Mouse (Mus musculus) C2C12 (cell line): ENCODE data around the gene Dcps. TPM values are rescaled to one million over a fixed set of nuclear protein-coding genes. Genes with fewer than 3 reads are reported as not detected.

Experiments
- H3K27me3 ChIP-seq: one replicate; pipeline ENCODE4 v1.6.1; 2011; ENCODE audit not compliant: control insufficient read depth, insufficient read depth, insufficient read length
- H3K36me3 ChIP-seq: one replicate; pipeline ENCODE4 v1.6.1; 2011; ENCODE audit not compliant: control insufficient read depth, insufficient read depth
- H3K4me3 ChIP-seq: one replicate; pipeline ENCODE4 v1.5.1; 2011; ENCODE audit warnings: mild to moderate bottlenecking, control low read depth; ENCODE audit not compliant: poor library complexity, insufficient read depth, severe bottlenecking
- H3K79me2 ChIP-seq: one replicate; pipeline ENCODE4 v1.6.1; 2011; ENCODE audit not compliant: control insufficient read depth, insufficient read depth
- H3K79me3 ChIP-seq: one replicate; pipeline ENCODE4 v1.6.1; 2011; ENCODE audit warnings: low read depth, control low read depth
- H3ac ChIP-seq: one replicate; pipeline ENCODE3; 2011; ENCODE audit warnings: low read depth; ENCODE audit not compliant: control insufficient read depth, insufficient read length
- CEBPB ChIP-seq: IDR thresholded peaks from one replicate; pipeline ENCODE4 v1.6.1; 2011; ENCODE audit warnings: low read depth, mild to moderate bottlenecking, control low read depth, moderate library complexity
- CTCF ChIP-seq: IDR thresholded peaks from one replicate; pipeline ENCODE4 v1.5.1; 2011; ENCODE audit not compliant: control insufficient read depth, insufficient read depth, insufficient read length
- FOSL1 ChIP-seq: IDR thresholded peaks from one replicate; pipeline ENCODE4 v1.8.0; 2011; ENCODE audit warnings: mild to moderate bottlenecking, low read length; ENCODE audit not compliant: poor library complexity, insufficient read depth, severe bottlenecking
- MAX ChIP-seq: IDR thresholded peaks from one replicate; pipeline ENCODE4 v1.6.1; 2011; ENCODE audit warnings: mild to moderate bottlenecking, control low read depth
- MYOD1 ChIP-seq: IDR thresholded peaks from one replicate; pipeline ENCODE4 v1.6.1; 2011; ENCODE audit warnings: low read depth; ENCODE audit not compliant: control insufficient read depth, insufficient read length
- MYOG ChIP-seq: IDR thresholded peaks from one replicate; pipeline ENCODE4 v1.6.1; 2011; ENCODE audit not compliant: control insufficient read depth, insufficient read length; ENCODE audit errors: extremely low read depth
- USF1 ChIP-seq: IDR thresholded peaks from one replicate; pipeline ENCODE4 v1.6.1; 2011; ENCODE audit warnings: low read depth, mild to moderate bottlenecking, control low read depth, moderate library complexity
- long read RNA-seq, 2 experiments: library from polyadenylated mRNA; unstranded; transcript quantifications; one replicate each; pipeline ENCODE4 v2.0.0; 2019 to 2020
- polyA plus RNA-seq: library from polyadenylated mRNA; unstranded; fragments of >200 nt; fragmentation: generic; extraction: Trizol; gene quantifications from one replicate; pipeline ENCODE4 v1.2.1, GENCODE M21; 2012; ENCODE audit warnings: missing spikeins

Gene Dcps
- 74.7 TPM for polyA plus RNA-seq
- long read RNA-seq, experiment 1, transcript Dcps-201 (6 exons, 1,274 nt), result major isoform, 48 of 52 reads
- long read RNA-seq, experiment 1, partial matches to known transcripts, result 3 of 52 reads
- long read RNA-seq, experiment 1, other reads (novel, unspliced or antisense), result 1 of 52 reads
- long read RNA-seq, experiment 2, transcript Dcps-201 (6 exons, 1,274 nt), result major isoform, 79 of 81 reads
- long read RNA-seq, experiment 2, partial matches to known transcripts, result 0 of 81 reads
- long read RNA-seq, experiment 2, other reads (novel, unspliced or antisense), result 2 of 81 reads

- H3K36me3 ChIP-seq, result no peaks in the 10 kb centered on the region
- peaks cover 8% of the 10 kb centered on the region for H3K79me3 ChIP-seq
- H3K27me3 ChIP-seq, result no peaks in the 10 kb centered on the region
- H3K79me2 ChIP-seq, result peaks cover 25% of the 10 kb centered on the region
- no peak for TF ChIP-seq MAX
- TF ChIP-seq USF1, result peak; percentile 16
- H3ac ChIP-seq, result peak within 1 kb of the TSS; percentile 78
- H3K4me3 ChIP-seq, result peak within 1 kb of the TSS; percentile 53
These were observed at the start of gene Dcps for GRCm38 (mm10) chr9:35175251-35176123. Gene Dcps, minus strand, starts transcription at chr9:35176061.

- TF ChIP-seq CTCF (no peak), MAX (no peak), MYOG (no peak), USF1 (no peak), MYOD1 (no peak), CEBPB (no peak), FOSL1 (no peak)
- Histone ChIP-seq H3K4me3 (no peak overlapping the region), H3K79me2 (no peaks in the 10 kb centered on the region), H3ac (no peak overlapping the region), H3K79me3 (no peaks in the 10 kb centered on the region), H3K27me3 (no peaks in the 10 kb centered on the region), H3K36me3 (peaks cover 30% of the 10 kb centered on the region)
These were observed 47.6 kb upstream of the Dcps start for GRCm38 (mm10) chr9:35223466-35223865.

GRCm38 (mm10) chr9:35217963-35218362 lies 42.1 kb upstream of the Dcps start:
- peaks cover under 1% of the 10 kb centered on the region for H3K79me3 ChIP-seq
- peaks cover 7% of the 10 kb centered on the region for H3K79me2 ChIP-seq
- H3K27me3 ChIP-seq, result no peaks in the 10 kb centered on the region
- no peak overlapping the region for H3ac ChIP-seq
- H3K4me3 ChIP-seq, result no peak overlapping the region
- peaks cover 72% of the 10 kb centered on the region for H3K36me3 ChIP-seq
- no peak for TF ChIP-seq MYOG
- TF ChIP-seq MYOD1, result no peak
- TF ChIP-seq CEBPB, result no peak
- no peak for TF ChIP-seq MAX
- TF ChIP-seq CTCF, result no peak
- no peak for TF ChIP-seq USF1
- TF ChIP-seq FOSL1, result no peak

- Histone ChIP-seq H3ac (peak overlapping the region; percentile 73), H3K79me2 (peaks cover 26% of the 10 kb centered on the region), H3K79me3 (peaks cover 16% of the 10 kb centered on the region), H3K36me3 (peaks cover 55% of the 10 kb centered on the region), H3K4me3 (peak overlapping the region; percentile 80), H3K27me3 (no peaks in the 10 kb centered on the region)
- TF ChIP-seq MAX (peak; percentile 49), FOSL1 (no peak), CEBPB (no peak), USF1 (no peak), CTCF (no peak)
These were observed 36.0 kb upstream of the Dcps start for GRCm38 (mm10) chr9:35211573-35212511.

- Histone ChIP-seq H3ac (peak within 1 kb of the TSS; percentile 83), H3K79me2 (peaks cover 26% of the 10 kb centered on the region), H3K4me3 (peak within 1 kb of the TSS; percentile 80), H3K36me3 (peaks cover 57% of the 10 kb centered on the region), H3K27me3 (no peaks in the 10 kb centered on the region), H3K79me3 (peaks cover 16% of the 10 kb centered on the region)
- TF ChIP-seq MAX (no peak), CEBPB (no peak), MYOG (no peak), FOSL1 (no peak), MYOD1 (no peak), CTCF (no peak), USF1 (no peak)
These were observed 34.9 kb upstream of the Dcps start, which contains the start of gene Foxred1 for GRCm38 (mm10) chr9:35210542-35211474. Gene Foxred1, minus strand, starts transcription at chr9:35211055.
